21 mouse cellular contexts compared by ENCODE assay signal in genomic region chr13:83068588-83068987, GRCm38 (mm10).
DNase-seq lines count a peak whose midpoint lies in the region; ATAC-seq and TF ChIP-seq lines count a peak whose summit lies in the region.
"Had no signal": no experiment of that assay in that cellular context is flagged by ENCODE, and none has a peak within 500 bp of the region (broad histone marks: within the 10 kb centered on the region; RNA-seq: fewer than 3 reads in every experiment).

No protein-coding gene starts in this region.

- H3K27ac ChIP-seq in layer of hippocampus, adult 2 months, result no peak overlapping the region
- H3K27ac ChIP-seq: embryonic facial prominence, embryonic 15.5 days; forebrain, embryonic 10.5 days; heart, embryonic 15.5 days; hindbrain, embryonic 10.5 days; hindbrain, embryonic 14.5 days; intestine, embryonic 15.5 days had no signal

- TF ChIP-seq CTCF in layer of hippocampus, adult 2 months (conservative IDR thresholded peaks at IDR 0.05), result 0 out of 2 replicates have a peak, but pooled peaks have one; percentile 14

- intact Hi-C loops in left cerebral cortex, postnatal 4 days (cut with DNase I), result no loop called here

- DNase-seq in frontal cortex, postnatal 25 days (ENCODE audit: low spot score in 2 of 2), result no peak
- DNase-seq in layer of hippocampus, adult 2 months (ENCODE audit: low spot score in 2 of 2), result no peak
- no peak for DNase-seq in layer of hippocampus, postnatal 36 days
- DNase-seq in 416B (ENCODE audit: low read depth), result peak; percentile 39
- DNase-seq in brain, adult 2 months (ENCODE audit: low read depth, low spot score), result peak; percentile 53
- DNase-seq in left cerebral cortex, postnatal 4 days, result no peak
- DNase-seq in adrenal gland, adult 18-20 months (ENCODE audit: low spot score in 2 of 2), result no peak
- DNase-seq: adrenal gland, postnatal 25 days; cerebellum, adult 2 months; cerebellum, postnatal 10 days; embryo, embryonic 11 days; gastrocnemius, postnatal 25 days had no signal

- peak; percentile 82 for ATAC-seq in frontal cortex, adult (ENCODE audit: low TSS enrichment)
- ATAC-seq: forebrain, embryonic 14.5 days; intestine, embryonic 15.5 days had no signal

- H3K4me3 ChIP-seq in layer of hippocampus, adult 2 months, result no peak overlapping the region
- H3K4me3 ChIP-seq: embryonic facial prominence, embryonic 15.5 days; erythroblast, embryonic 14.5 days; forebrain, embryonic 10.5 days; heart, embryonic 15.5 days; hindbrain, embryonic 10.5 days; intestine, embryonic 15.5 days had no signal

Comparison
In these comparisons a context has a peak if more than half of its experiments do, and no peak if none do; other contexts are left out.
1. DNase-seq: peak in 416B (single experiment) and brain, adult 2 months (single experiment); none in frontal cortex, postnatal 25 days (0 of 2), layer of hippocampus, adult 2 months (0 of 2), layer of hippocampus, postnatal 36 days (0 of 2), left cerebral cortex, postnatal 4 days (single experiment) and adrenal gland, adult 18-20 months (0 of 2).